Mouse (Mus musculus) 416B (cell line): ENCODE measurements around the gene Insl3.
A peak's percentile ranks its signal among the peaks of the same experiment; 100 is the strongest.
"Not testable (repeated sequence)": the region's sequence is repeated elsewhere in the genome, so short reads cannot be mapped to it uniquely, and the experiment has no call there.

Experiments
- DNase-seq: peaks from one replicate; pipeline ENCODE4 v3.0.0; 2011; ENCODE audit warnings: low read depth

The Insl3 gene

DNA sequence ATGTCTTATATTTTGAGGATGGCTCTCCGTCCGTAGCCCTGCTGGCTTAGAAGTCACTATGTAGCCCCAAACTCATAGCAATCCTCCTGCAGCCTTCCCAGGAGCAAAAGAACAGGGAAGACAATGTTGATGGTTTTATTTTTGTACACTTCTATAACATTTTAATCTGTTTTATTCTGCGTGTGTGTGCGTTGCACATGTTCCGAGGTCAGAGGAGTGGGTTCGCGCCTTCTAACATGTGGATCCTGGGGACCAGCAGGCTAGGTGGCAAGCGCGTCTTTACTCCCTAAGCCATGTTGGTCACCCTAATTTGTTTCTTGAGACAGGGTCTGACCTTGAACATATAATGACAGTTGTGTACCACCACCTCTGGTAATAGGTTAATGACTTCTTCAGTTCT lies 12.2 kb upstream of the Insl3 start:
- peak; percentile 42 for DNase-seq

- peak; percentile 75 for DNase-seq
Measured at GRCm38 (mm10) chr8:71677555-71677954, 11.5 kb upstream of the Insl3 start.

GRCm38 (mm10) chr8:71678216-71678615 lies 10.8 kb upstream of the Insl3 start:
- DNase-seq: no peak

GRCm38 (mm10) chr8:71679116-71679515 lies 9.9 kb upstream of the Insl3 start:
- no peak for DNase-seq

DNA sequence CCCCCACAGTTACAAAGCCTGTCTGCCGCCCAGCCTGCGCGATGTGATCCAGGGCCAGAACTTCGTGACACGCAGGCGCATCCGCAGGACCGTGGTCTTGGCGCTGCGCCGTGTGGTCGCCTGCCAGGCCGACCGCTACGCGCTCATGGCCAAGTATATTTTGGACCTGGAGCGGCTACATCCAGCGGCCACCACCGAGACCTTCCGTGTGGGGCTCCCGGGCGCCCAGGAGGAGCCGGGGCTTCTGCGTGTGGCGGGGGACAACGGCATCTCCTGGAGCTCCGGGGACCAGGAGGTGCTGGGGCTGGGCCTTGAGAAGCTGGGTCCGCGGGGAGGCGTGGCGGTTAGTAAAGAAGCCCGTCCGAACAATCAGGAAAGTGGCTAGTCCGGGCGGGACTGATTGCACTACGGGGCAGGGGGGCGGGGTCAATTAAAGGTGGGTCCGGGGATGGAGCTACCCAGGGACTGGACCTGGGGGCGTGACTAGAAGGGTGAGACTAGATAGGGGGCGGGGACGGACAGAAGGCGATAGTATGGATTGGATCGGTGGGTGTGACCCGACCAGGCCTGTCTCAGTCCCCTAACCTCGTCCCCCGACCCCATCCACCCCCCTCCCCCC lies 9.4 kb upstream of the Insl3 start:
- no peak for DNase-seq

GRCm38 (mm10) chr8:71680471-71680870 lies 8.5 kb upstream of the Insl3 start:
- no peak for DNase-seq

DNA sequence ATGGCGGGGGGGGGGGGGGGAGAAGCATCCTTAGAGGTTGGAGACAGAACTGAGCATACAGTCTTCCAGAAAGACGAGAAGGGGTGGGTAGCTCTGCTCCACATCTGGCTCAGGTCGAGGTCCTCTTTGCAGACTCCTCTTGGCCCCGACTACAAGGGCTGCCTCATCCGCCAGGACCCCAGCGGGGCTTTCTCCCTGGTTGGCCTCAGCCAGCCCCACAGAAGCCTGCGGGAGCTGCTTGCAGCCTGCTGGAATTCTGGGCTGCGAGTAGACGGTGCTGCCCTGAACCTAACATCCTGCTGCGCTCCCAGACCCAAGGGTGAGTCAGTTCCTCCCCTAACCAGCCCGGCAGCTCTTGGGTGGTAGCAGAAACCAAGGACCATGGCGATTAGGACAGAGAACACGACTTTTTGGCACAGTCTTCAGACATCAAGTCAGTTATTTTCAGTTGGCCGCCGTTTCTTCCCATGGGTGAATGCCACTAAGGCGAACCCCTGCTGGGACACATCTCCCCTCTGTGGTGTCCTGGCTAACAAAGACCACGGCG lies 7.6 kb upstream of the Insl3 start:
- DNase-seq: no peak

DNA sequence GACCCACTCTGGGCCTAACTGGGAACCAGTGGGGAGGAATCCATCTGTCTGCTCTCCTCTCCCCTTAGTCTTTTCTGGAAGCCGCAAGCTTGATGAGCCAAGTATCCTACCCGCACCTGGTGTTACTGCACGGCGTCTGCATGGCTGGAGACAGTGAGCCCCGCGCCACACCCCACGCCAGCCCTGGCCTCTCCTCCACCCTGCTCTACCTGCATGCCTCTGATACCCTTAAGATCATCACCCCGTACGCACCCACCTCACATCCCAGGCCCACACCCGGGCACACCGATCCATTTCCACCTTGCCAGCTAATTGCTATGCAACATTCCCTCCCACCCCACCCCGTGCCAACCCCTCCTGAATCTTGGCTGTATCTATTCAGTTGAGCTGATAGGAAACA lies 6.2 kb upstream of the Insl3 start:
- DNase-seq: no peak

DNA sequence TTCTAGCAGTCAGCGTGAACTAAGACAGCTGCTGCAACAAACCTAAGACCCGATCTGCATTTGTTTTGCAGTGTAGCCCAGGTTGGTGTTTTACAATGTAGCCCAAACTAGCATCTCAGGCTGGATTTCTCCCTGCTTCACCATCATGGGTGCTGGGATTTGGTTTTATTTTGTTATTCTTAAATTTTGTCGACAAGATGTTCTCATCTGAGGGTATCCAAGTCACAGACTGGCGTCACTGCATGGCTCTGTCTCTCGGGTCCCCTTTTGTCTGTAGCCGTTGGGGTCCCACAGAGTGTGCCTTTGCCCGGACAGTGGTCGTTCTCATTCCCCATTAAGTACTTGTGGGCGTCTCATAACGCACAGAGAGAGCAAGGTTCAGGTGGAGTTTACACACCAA lies 4.3 kb upstream of the Insl3 start:
- DNase-seq: no peak

- DNase-seq: no peak
Measured at GRCm38 (mm10) chr8:71685573-71685972, 3.4 kb upstream of the Insl3 start.

- no peak for DNase-seq
Measured at GRCm38 (mm10) chr8:71686143-71686734, 2.8 kb upstream of the Insl3 start.

DNA sequence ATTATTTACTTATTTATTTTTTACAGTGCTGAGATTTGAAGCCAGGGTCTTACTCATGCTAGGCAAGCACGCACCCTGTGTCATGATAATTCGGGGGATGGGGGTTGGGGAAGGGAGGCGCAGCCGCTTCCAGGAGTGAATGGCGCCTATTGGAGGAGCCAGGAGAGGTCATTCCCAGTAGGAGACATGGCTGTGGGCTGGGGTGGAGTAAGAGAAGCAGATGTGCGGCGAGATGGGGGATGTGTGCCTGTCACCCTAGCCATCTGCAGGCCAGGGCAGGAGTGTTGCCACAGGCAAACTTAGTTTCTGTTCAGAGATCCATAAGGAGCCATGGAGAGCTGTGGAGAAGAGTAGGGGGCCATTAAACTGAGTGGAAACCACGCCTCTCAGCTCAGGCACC lies 1.4 kb upstream of the Insl3 start:
- no peak for DNase-seq

- no peak for DNase-seq
Measured at GRCm38 (mm10) chr8:71692509-71692908, 3.5 kb downstream of the Insl3 start.

DNA sequence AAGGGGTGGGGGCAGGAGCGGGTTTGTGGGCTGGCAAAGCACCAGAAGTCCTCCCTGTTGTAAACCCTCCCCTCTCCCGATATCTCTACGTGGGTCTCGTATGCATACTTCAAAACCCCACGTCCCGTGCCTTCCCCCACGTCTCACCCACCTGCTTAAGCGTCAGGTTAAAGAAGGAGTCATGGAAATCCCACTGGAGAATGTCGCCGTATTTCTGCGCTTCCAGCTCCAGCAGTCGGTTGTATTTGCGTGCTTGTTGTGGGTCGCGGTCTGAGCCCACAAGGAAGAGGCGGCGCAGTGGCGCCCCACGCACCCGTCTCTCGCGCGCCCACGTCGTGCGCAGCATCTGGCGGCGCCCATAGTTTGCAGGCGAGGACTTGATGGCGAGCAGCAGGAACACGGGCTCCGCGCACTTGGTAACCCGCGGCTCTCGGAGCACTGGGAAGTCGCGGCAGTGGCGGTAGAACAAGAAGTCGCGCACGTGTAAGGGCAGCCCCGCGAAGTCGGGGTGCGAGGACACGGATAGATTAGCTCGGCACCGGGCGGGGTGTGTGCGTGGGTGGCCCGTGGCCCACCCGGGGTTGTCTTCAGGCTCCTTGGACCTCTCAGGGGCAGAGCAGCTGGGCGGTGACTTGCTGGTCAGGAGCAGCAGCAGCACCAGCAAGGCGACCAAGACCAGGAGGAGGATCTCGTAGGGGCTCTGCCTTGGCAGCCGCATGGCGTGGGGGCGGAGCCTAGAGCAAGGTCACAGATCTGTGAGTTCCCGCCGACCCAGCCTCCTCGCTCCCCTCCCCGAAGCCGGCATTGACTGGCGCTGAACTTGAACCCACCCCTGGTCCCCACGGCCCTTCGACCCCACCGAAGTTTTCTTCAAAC lies 4.4 kb downstream of the Insl3 start:
- no peak for DNase-seq

DNA sequence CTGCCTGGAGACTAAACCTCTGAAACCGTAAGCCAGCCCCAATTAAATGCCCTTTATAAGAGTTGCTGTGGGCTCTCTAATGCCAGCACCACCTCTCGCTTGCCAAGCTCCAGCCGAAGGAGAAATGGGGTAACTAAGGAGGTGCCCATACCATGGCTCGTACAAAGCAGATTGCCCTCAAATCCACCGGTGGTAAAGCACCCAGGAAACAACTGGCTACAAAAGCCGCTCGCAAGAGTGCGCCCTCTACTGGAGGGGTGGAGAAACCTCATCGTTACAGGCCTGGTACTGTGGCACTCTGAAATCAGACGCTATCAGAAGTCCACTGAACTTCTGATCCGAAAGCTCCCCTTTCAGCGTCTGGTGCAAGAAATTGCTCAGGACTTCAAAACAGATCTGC lies 6.4 kb downstream of the Insl3 start:
- not testable (repeated sequence) for DNase-seq

DNA sequence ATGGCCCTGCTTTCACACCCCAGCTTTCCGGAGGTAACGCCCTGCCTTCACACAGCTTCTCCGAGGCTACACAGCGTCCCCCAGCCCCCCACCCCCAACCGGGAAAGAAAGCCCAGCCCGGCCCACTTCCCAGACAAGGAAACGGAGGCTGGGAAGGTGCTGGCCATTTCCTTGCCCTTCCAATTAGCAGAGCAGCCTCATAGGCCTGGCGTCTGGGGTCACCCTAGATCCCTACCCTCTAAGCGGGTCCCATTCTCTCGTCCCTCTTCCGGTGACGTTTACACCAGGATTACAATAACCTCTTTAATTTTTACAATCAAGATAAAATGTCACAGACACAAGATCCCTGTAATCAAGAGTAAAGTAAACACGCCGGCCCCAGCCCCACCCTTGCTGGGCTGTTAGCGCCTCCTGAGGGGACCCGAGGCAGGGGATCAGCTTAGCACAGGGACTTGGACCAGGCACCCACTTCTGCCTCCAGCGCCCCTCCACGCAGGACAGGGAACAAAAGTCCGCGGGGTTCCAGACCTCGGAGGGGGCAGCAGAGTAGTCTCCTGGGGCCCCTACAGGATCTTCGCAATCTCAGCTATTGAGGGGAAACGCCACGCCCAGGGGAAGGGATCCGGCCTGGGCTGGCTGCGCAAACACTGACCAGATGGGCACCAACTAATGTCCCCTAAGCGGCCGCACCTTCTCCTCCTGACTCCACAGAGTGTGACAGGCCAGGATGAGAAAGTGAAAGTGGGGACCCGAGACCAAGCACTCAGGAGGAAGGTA lies 11.7 kb downstream of the Insl3 start:
- no peak for DNase-seq

GRCm38 (mm10) chr8:71701414-71702086 lies 12.5 kb downstream of the Insl3 start, which contains the start of gene B3gnt3:
Gene B3gnt3, minus strand, starts transcription at chr8:71701789.
- DNase-seq: no peak

- DNase-seq: no peak
Measured at GRCm38 (mm10) chr8:71702087-71702432, 13.0 kb downstream of the Insl3 start.

DNA sequence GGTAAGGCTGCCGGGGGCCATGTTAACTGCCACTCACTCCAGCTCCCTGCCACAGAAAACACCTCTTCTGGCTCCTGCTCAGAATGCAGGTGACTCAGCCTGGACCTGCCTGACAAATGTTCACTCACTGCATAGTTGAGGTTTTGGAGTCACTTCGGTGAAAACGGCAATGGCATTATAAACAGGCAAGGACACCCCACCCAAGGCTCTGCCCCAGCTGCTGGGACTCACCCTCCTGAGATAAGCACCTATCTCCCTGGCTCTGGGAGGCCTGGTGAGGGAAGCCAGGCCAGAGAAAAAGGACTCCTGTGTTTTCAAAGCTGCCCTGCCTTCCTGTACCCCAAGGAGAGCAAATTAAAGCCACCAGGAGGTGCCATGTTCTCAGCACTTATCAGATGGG lies 13.9 kb downstream of the Insl3 start:
- no peak for DNase-seq

DNA sequence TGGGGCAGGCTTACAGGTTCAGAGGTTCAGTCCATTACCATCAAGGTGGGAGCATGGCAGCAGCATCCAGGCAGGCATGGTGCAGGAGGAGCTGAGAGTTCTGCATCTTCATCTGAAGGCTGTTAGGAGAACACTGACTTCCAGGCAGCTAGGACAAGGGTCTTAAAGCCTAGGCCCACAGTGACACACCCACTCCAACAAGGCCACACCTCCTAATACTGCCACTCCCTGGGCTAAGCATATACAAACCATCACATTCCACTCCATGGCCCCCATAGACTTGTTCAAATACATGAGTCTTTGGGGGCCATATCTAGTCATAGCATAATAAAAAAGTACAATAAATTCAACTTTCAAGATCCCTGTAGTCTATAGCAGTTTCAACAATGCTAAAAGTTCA lies 14.4 kb downstream of the Insl3 start:
- DNase-seq: not testable (repeated sequence)

DNA sequence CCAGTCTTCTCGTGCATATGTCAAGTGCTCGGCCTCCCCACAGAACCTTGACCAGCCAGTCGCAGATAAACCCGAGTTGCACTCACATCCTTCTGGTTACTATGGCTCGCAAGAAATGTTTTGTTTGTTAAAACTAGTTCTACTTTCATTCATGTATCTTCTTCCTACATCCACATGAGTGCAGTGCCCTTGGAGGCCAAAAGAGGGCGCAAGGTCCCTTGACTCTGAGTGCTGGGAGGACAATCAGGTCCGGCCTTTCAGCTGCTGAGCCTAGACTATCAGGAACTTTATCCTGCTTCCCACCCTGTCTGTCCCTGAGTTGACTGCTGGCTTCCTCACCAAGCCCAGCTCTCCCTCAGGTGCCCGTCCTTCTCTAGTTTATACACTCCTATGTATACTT lies 18.9 kb downstream of the Insl3 start:
- DNase-seq: peak; percentile 76
